In genomic region chr14:73947316-73947715, GRCm38 (mm10) we compare ENCODE assay signal across 28 mouse cellular contexts.
"Had no signal": no experiment of that assay in that cellular context is flagged by ENCODE, and none has a peak within 500 bp of the region (broad histone marks: within the 10 kb centered on the region; RNA-seq: fewer than 3 reads in every experiment).

No protein-coding gene starts in this region.

- H3K4me1 ChIP-seq: embryonic facial prominence, embryonic 10.5 days; embryonic facial prominence, embryonic 12.5 days; embryonic facial prominence, embryonic 13.5 days; embryonic facial prominence, embryonic 15.5 days; forebrain, embryonic 10.5 days; forebrain, embryonic 12.5 days; forebrain, embryonic 13.5 days; forebrain, embryonic 15.5 days had no signal

- ATAC-seq: forebrain, embryonic 13.5 days; forebrain, embryonic 14.5 days; forebrain, embryonic 15.5 days; forebrain, embryonic 16.5 days; forebrain, postnatal 0 days had no signal

- H3K4me2 ChIP-seq: embryonic facial prominence, embryonic 12.5 days; embryonic facial prominence, embryonic 13.5 days; embryonic facial prominence, embryonic 15.5 days; forebrain, embryonic 12.5 days; forebrain, embryonic 13.5 days; forebrain, embryonic 15.5 days had no signal

- H3K9ac ChIP-seq: embryonic facial prominence, embryonic 12.5 days; embryonic facial prominence, embryonic 13.5 days; embryonic facial prominence, embryonic 15.5 days; forebrain, embryonic 12.5 days; forebrain, embryonic 13.5 days; forebrain, embryonic 15.5 days; forebrain, postnatal 0 days had no signal

- H3K27ac ChIP-seq: embryonic facial prominence, embryonic 10.5 days; embryonic facial prominence, embryonic 12.5 days; embryonic facial prominence, embryonic 13.5 days; embryonic facial prominence, embryonic 15.5 days; forebrain, embryonic 10.5 days; forebrain, embryonic 12.5 days; forebrain, embryonic 13.5 days; forebrain, embryonic 15.5 days; gastrocnemius, adult 2 months had no signal

- H3K4me3 ChIP-seq: embryonic facial prominence, embryonic 10.5 days; embryonic facial prominence, embryonic 12.5 days; embryonic facial prominence, embryonic 13.5 days; embryonic facial prominence, embryonic 15.5 days; erythroblast, embryonic 14.5 days; forebrain, embryonic 10.5 days; forebrain, embryonic 12.5 days; forebrain, embryonic 13.5 days; forebrain, embryonic 15.5 days; gastrocnemius, adult 2 months had no signal

- DNase-seq: cerebellum, adult 18-20 months; cerebellum, adult 2 months; cerebellum, adult 8-10 months; cerebellum, adult 9-10 months; cerebellum, adult 9-11 months; cerebellum, postnatal 10 days; cerebellum, postnatal 14 days; cerebellum, postnatal 25 days; cerebellum, postnatal 36 days; embryo, embryonic 11 days; forebrain, postnatal 0 days; gastrocnemius, adult 2 months; gastrocnemius, postnatal 10 days; gastrocnemius, postnatal 14 days; gastrocnemius, postnatal 25 days; gastrocnemius, postnatal 36 days; heart, adult 11 months had no signal

- H3K36me3 ChIP-seq: embryonic facial prominence, embryonic 10.5 days; embryonic facial prominence, embryonic 12.5 days; embryonic facial prominence, embryonic 13.5 days; embryonic facial prominence, embryonic 15.5 days; forebrain, embryonic 10.5 days; forebrain, embryonic 12.5 days; forebrain, embryonic 15.5 days had no signal

- H3K9me3 ChIP-seq: embryonic facial prominence, embryonic 10.5 days; embryonic facial prominence, embryonic 12.5 days; embryonic facial prominence, embryonic 13.5 days; embryonic facial prominence, embryonic 15.5 days; forebrain, embryonic 10.5 days; forebrain, embryonic 12.5 days; forebrain, embryonic 13.5 days; forebrain, embryonic 15.5 days had no signal

- H3K27me3 ChIP-seq: embryonic facial prominence, embryonic 12.5 days; embryonic facial prominence, embryonic 13.5 days; embryonic facial prominence, embryonic 15.5 days; forebrain, embryonic 12.5 days; forebrain, embryonic 13.5 days; forebrain, embryonic 15.5 days had no signal
